Mouse (Mus musculus): ENCODE measurements around the gene Fcgrt.

DNA sequence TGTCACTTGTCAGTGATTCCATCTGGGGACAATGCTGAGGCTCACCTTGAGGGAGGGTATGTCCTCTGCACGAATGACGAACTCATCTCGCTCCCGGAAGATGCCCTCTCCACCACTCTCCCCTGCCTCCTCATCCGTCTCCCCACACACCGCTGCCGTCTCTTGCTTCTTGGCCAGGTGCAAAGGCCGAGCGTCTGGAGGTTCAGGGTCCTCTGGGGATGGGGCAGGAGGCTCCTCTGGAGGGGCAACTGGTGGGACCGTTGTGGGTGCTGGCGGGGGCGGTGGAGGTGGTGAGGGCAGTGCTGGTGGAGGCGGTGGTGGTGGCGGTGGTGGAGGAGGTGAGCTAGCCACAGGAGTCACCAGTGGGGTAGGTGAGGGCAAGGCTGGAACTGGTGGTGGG is 60.3 kb downstream of the Fcgrt start:
- no peak for TF ChIP-seq POLR2A (IDR thresholded peaks at IDR 0.05; ENCODE audit: control insufficient read depth, extremely low read depth, insufficient read depth, low read length, poor library complexity)
- no peak for TF ChIP-seq CTCF (IDR thresholded peaks at IDR 0.05; ENCODE audit: borderline replicate concordance, control insufficient read depth, extremely low read depth, insufficient read depth, low read length, poor library complexity)

All from thymus, adult 2 months (tissue).